Mouse (Mus musculus) Patski (cell line): ENCODE measurements around the gene Map2k3. TPM values are rescaled to one million over a fixed set of nuclear protein-coding genes. Genes with fewer than 3 reads are reported as not detected.
A peak's percentile ranks its signal among the peaks of the same experiment; 100 is the strongest.

Experiments used
- ATAC-seq: fragments of 100-300 bp; one replicate; pipeline ENCODE4 v1.8.0; 2021
- CTCF ChIA-PET: fragments of 350-600 bp; sonication (Branson Sonifier 250); formaldehyde crosslinking; loops from one replicate; lab custom pipeline; 2022; ENCODE audit warnings: inconsistent platforms; lab: Charles Lee
- POLR2A ChIA-PET: fragments of 350-600 bp; sonication (Branson Sonifier 250); formaldehyde crosslinking; loops from one replicate; lab custom pipeline; 2022; ENCODE audit warnings: antibody characterized with exemption, inconsistent platforms; lab: Charles Lee
- DNase-seq: peaks from one replicate; pipeline ENCODE4 v3.0.0-alpha.2; 2011; ENCODE audit warnings: low read depth, low spot score
- H3K27me3 ChIP-seq: fragments of 371-371 bp; one replicate; pipeline ENCODE4 v1.5.1; 2021
- CTCF ChIP-seq: fragments of 100-300 bp; IDR thresholded peaks from one replicate; pipeline ENCODE4 v1.5.1; 2021
- in situ Hi-C: fragments of 300-500 bp; cut with MboI; formaldehyde crosslinking; loops from 3 replicates; pipeline ENCODE4 v1.11.1; 2018; ENCODE audit warnings: low pct_unique_long_range_greater_than_20kb, mixed read lengths
- polyA plus RNA-seq: library from polyadenylated mRNA; unstranded; gene quantifications from one replicate; pipeline ENCODE4 v1.2.3, GENCODE M21; 2021

Gene Map2k3
- polyA plus RNA-seq, 1 experiment from 2014 or later = 54.6 TPM

GRCm38 (mm10) chr11:60952986-60953385, 21.2 kb downstream of the Map2k3 start:
- in situ Hi-C loops = no loop called here
- no peak for TF ChIP-seq CTCF
- ATAC-seq (no peak), DNase-seq (no peak)
- CTCF ChIA-PET = interaction anchor here (0.7 kb wide), 1 partner anchor 20 kb away, joined by 3 read pairs; no protein-coding TSS in a partner anchor
- POLR2A ChIA-PET = no interaction called here
- H3K27me3 ChIP-seq = no peaks in the 10 kb centered on the region

- no peaks in the 10 kb centered on the region for H3K27me3 ChIP-seq
- ChIA-PET CTCF (interaction anchor here (1.6 kb wide), 1 partner anchor 11 kb away, joined by 3 read pairs; no protein-coding TSS in a partner anchor), POLR2A (interaction anchor here (1.1 kb wide), 1 partner anchor 21 kb away, joined by 3 read pairs; the partner anchor contains the start of gene Map2k3)
- DNase-seq = no peak
- TF ChIP-seq CTCF = no peak
- in situ Hi-C loops = no loop called here
- peak; percentile 1 for ATAC-seq
Measured at GRCm38 (mm10) chr11:60953803-60954202, 22.0 kb downstream of the Map2k3 start.

DNA sequence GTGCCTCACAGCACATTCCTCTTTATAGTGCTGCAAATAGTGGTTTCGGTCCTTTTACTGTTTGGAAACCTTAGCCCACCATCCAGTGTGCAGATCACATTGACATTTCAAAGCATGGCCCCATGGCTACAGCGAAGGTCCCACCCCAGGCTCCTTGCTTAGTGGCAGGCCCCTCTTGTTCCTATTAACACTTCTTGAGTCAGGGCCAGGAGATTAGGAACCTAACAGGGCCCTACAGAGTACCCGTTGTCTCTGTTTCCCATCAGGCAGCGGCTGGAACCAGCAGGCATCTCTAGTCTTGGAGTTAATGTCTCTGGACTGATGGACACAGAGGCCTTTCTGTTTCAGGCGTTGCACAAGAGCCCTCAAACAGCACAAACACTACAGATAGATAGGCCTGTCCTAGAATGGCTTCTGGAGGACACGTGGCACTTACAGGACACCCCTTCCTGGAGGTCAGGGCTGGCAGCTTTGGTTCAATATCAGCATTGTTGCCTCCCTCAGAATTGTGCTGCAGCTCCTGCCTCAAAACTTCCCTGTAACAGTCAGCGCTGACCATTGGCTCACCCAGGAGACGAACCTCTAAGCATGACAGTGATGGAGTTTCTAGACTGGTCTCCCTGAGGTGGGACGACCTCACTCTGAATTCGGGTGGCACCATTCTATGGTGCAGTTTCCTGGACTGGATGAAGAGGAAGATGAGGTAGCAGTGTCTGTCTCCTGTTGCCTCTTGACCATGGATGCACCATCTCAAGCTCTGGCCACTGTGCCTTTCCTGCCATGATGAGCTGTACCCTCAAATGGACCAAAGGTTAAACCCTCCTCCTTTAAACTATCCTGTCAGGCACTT, 22.6 kb downstream of the Map2k3 start:
- ATAC-seq = no peak

GRCm38 (mm10) chr11:60955621-60956383, 24.0 kb downstream of the Map2k3 start:
- DNase-seq (no peak), ATAC-seq (no peak)
- ChIA-PET POLR2A (interaction anchor here (0.7 kb wide), 1 partner anchor 26 kb away, joined by 3 read pairs; no protein-coding TSS in a partner anchor), CTCF (no interaction called here)
- in situ Hi-C loops = no loop called here
- H3K27me3 ChIP-seq = no peaks in the 10 kb centered on the region
- no peak for TF ChIP-seq CTCF

More for the DNA sequence above, 22.6 kb downstream of the Map2k3 start:
- DNase-seq = no peak
- in situ Hi-C loops = no loop called here
- no peak for TF ChIP-seq CTCF
- H3K27me3 ChIP-seq = no peaks in the 10 kb centered on the region
- ChIA-PET CTCF (interaction anchor here (1.6 kb wide), 1 partner anchor 12 kb away, joined by 3 read pairs; no protein-coding TSS in a partner anchor), POLR2A (interaction anchor here (1.1 kb wide), 1 partner anchor 22 kb away, joined by 3 read pairs; the partner anchor contains the start of gene Map2k3)

DNA sequence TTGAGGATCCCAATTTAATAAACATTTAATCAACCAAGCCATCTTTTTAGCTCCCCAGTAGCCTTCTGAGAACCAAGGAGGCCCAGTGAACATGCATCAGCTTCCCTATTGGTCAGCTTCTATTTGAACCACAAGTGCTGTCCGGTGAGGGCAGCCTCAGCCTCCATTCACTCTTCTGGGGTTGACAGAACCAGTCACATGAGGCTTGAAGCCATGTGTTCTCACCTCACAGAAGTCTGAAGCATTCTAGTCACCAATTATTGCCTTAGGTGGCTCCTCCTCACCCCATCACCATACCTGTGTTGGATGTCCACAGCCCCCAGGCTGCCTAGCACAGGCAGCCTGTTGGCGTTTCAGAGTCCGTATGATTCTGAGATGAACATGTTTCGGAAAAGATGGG, 27.1 kb downstream of the Map2k3 start:
- no peaks in the 10 kb centered on the region for H3K27me3 ChIP-seq
- ChIA-PET CTCF (no interaction called here), POLR2A (no interaction called here)
- DNase-seq (no peak), ATAC-seq (no peak)
- TF ChIP-seq CTCF = no peak
- in situ Hi-C loops = no loop called here

- CTCF ChIA-PET = no interaction called here
- ATAC-seq (no peak), DNase-seq (no peak)
- POLR2A ChIA-PET = no interaction called here
- in situ Hi-C loops = no loop called here
- TF ChIP-seq CTCF = no peak
- no peaks in the 10 kb centered on the region for H3K27me3 ChIP-seq
Measured at GRCm38 (mm10) chr11:60961176-60961575, 29.3 kb downstream of the Map2k3 start.

- ChIA-PET CTCF (no interaction called here), POLR2A (interaction anchor here (0.6 kb wide), 1 partner anchor 211 kb away, joined by 4 read pairs; no protein-coding TSS in a partner anchor)
- in situ Hi-C loops = no loop called here
- H3K27me3 ChIP-seq = no peaks in the 10 kb centered on the region
- no peak for TF ChIP-seq CTCF
- no peak for ATAC-seq
- DNase-seq = no peak
Measured at GRCm38 (mm10) chr11:60962709-60963108, 30.9 kb downstream of the Map2k3 start.

GRCm38 (mm10) chr11:60966974-60967373, 35.1 kb downstream of the Map2k3 start:
- no peak for DNase-seq
- peaks cover 4% of the 10 kb centered on the region for H3K27me3 ChIP-seq
- no peak for TF ChIP-seq CTCF
- POLR2A ChIA-PET = interaction anchor here (0.9 kb wide), 1 partner anchor 17 kb away, joined by 3 read pairs; no protein-coding TSS in a partner anchor
- CTCF ChIA-PET = no interaction called here
- no peak for ATAC-seq
- in situ Hi-C loops = no loop called here

DNA sequence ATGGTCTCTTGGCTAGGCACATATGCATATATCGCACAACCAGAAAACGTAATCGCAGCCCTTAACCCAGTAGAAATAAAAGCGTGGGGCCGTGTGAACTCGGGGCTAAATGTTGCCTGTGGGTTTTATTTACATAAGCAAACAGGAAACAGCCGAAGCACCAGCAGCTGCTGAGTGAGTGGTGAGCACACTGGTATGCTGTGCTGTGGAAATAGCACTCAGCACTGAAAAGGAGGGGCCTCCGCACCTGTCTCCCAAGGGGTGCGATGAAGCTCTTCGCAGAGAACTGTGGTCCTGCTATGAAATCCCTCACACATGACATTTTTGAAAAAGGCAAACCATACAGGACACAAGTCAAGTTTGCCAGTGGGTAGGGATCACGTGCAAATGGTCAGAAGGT, 43.3 kb downstream of the Map2k3 start:
- no peak for DNase-seq
- in situ Hi-C loops = no loop called here
- no peak for TF ChIP-seq CTCF
- ChIA-PET POLR2A (interaction anchor here (0.7 to 1.2 kb wide), 2 partner anchors 18 to 819 kb away, joined by 3 to 7 read pairs; no protein-coding TSS in a partner anchor), CTCF (no interaction called here)
- H3K27me3 ChIP-seq = peaks cover 13% of the 10 kb centered on the region
- ATAC-seq = no peak

GRCm38 (mm10) chr11:60976234-60976633, 44.4 kb downstream of the Map2k3 start:
- TF ChIP-seq CTCF = no peak
- H3K27me3 ChIP-seq = peaks cover 13% of the 10 kb centered on the region
- ChIA-PET CTCF (no interaction called here), POLR2A (interaction anchor here (0.7 kb wide), 1 partner anchor 196 kb away, joined by 3 read pairs; no protein-coding TSS in a partner anchor)
- in situ Hi-C loops = no loop called here
- DNase-seq (no peak), ATAC-seq (no peak)
